Mouse (Mus musculus) heart, adult 2 months (tissue): Measurements from ENCODE around the gene Slit3.

ENCODE experiments used
- CTCF ChIP-seq: fragments of 200-600 bp; IDR thresholded peaks from 2 replicates; pipeline ENCODE4 v1.8.1; 2022; ENCODE audit warnings: antibody characterized with exemption, mild to moderate bottlenecking, moderate library complexity
- EP300 ChIP-seq: fragments of 200-500 bp; IDR thresholded peaks from 2 replicates; pipeline ENCODE4 v1.6.1; 2011; ENCODE audit warnings: low read depth, low read length, control low read depth; ENCODE audit not compliant: insufficient read depth
- POLR2A ChIP-seq: fragments of 200-500 bp; IDR thresholded peaks from 2 replicates; pipeline ENCODE4 v1.6.1; 2011; ENCODE audit warnings: mild to moderate bottlenecking, low read depth, low read length, control low read depth; ENCODE audit not compliant: insufficient read depth

DNA sequence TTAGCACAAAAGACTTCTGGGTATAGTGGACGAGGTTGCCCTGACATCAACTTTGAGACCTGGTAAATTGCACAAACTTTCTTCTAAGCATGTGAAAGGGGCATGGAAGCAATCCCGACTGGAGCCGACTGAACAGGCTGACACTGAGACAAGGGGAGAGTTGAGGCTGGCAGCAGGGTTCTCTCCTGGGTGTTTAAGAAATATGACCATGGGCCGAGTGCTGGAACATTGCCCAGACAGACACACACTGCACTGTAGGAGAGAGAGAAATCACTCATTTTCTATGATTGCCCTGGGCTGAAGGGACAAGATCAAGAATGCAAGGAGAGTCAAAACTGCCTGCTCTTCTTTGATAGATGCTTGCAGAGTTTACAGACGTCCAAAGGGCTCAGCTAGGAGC is 608.2 kb downstream of the Slit3 start:
- TF ChIP-seq POLR2A (no peak), EP300 (no peak), CTCF (no peak)
